Mouse (Mus musculus) C2C12 (cell line): ENCODE data around the gene Ddx47. TPM values are rescaled to one million over a fixed set of nuclear protein-coding genes. Genes with fewer than 3 reads are reported as not detected.

ENCODE experiments used
- H3K27me3 ChIP-seq: one replicate; pipeline ENCODE4 v1.6.1; 2011; ENCODE audit not compliant: control insufficient read depth, insufficient read depth, insufficient read length
- H3K36me3 ChIP-seq: one replicate; pipeline ENCODE4 v1.6.1; 2011; ENCODE audit not compliant: control insufficient read depth, insufficient read depth
- H3K4me3 ChIP-seq: one replicate; pipeline ENCODE4 v1.5.1; 2011; ENCODE audit warnings: mild to moderate bottlenecking, control low read depth; ENCODE audit not compliant: poor library complexity, insufficient read depth, severe bottlenecking
- H3K79me2 ChIP-seq: one replicate; pipeline ENCODE4 v1.6.1; 2011; ENCODE audit not compliant: control insufficient read depth, insufficient read depth
- H3K79me3 ChIP-seq: one replicate; pipeline ENCODE4 v1.6.1; 2011; ENCODE audit warnings: low read depth, control low read depth
- H3ac ChIP-seq: one replicate; pipeline ENCODE3; 2011; ENCODE audit warnings: low read depth; ENCODE audit not compliant: control insufficient read depth, insufficient read length
- CEBPB ChIP-seq: IDR thresholded peaks from one replicate; pipeline ENCODE4 v1.6.1; 2011; ENCODE audit warnings: low read depth, mild to moderate bottlenecking, control low read depth, moderate library complexity
- CTCF ChIP-seq: IDR thresholded peaks from one replicate; pipeline ENCODE4 v1.5.1; 2011; ENCODE audit not compliant: control insufficient read depth, insufficient read depth, insufficient read length
- FOSL1 ChIP-seq: IDR thresholded peaks from one replicate; pipeline ENCODE4 v1.8.0; 2011; ENCODE audit warnings: mild to moderate bottlenecking, low read length; ENCODE audit not compliant: poor library complexity, insufficient read depth, severe bottlenecking
- MAX ChIP-seq: IDR thresholded peaks from one replicate; pipeline ENCODE4 v1.6.1; 2011; ENCODE audit warnings: mild to moderate bottlenecking, control low read depth
- MYOD1 ChIP-seq: IDR thresholded peaks from one replicate; pipeline ENCODE4 v1.6.1; 2011; ENCODE audit warnings: low read depth; ENCODE audit not compliant: control insufficient read depth, insufficient read length
- MYOG ChIP-seq: IDR thresholded peaks from one replicate; pipeline ENCODE4 v1.6.1; 2011; ENCODE audit not compliant: control insufficient read depth, insufficient read length; ENCODE audit errors: extremely low read depth
- USF1 ChIP-seq: IDR thresholded peaks from one replicate; pipeline ENCODE4 v1.6.1; 2011; ENCODE audit warnings: low read depth, mild to moderate bottlenecking, control low read depth, moderate library complexity
- polyA plus RNA-seq: library from polyadenylated mRNA; unstranded; fragments of >200 nt; fragmentation: generic; extraction: Trizol; gene quantifications from one replicate; pipeline ENCODE4 v1.2.1, GENCODE M21; 2012; ENCODE audit warnings: missing spikeins

Gene Ddx47
- polyA plus RNA-seq, 1 experiment: 79.3 TPM

DNA sequence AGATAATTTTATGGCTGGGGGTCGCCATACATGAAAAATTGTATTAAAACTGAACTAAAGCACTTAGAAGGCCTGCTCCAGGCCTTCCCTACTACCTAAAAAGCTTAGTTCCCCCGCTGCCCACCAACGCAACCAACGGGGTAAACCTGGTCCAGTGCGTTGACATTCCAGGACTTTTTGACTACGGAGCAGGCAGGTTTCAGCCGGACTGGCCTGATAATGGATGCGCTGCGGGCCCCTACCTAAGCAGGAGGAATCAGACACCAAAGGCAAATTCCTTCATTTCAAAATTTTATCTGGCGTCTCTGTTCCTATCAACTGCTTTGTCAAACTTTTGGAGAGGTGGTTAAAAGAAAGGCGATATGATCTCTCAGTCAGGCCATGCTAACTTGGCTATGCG is 53.2 kb downstream of the Ddx47 start:
- Histone ChIP-seq H3ac (no peak overlapping the region), H3K36me3 (no peaks in the 10 kb centered on the region), H3K79me2 (peaks cover 39% of the 10 kb centered on the region), H3K79me3 (peaks cover 28% of the 10 kb centered on the region), H3K27me3 (no peaks in the 10 kb centered on the region), H3K4me3 (no peak overlapping the region)
- no peak for TF ChIP-seq MYOG
- no peak for TF ChIP-seq CEBPB
- TF ChIP-seq MAX: no peak
- no peak for TF ChIP-seq USF1
- no peak for TF ChIP-seq CTCF
- no peak for TF ChIP-seq MYOD1

- peaks cover 29% of the 10 kb centered on the region for H3K79me3 ChIP-seq
- H3ac ChIP-seq: peak within 1 kb of the TSS; percentile 77
- no peaks in the 10 kb centered on the region for H3K36me3 ChIP-seq
- no peaks in the 10 kb centered on the region for H3K27me3 ChIP-seq
- peak within 1 kb of the TSS; percentile 41 for H3K4me3 ChIP-seq
- peaks cover 47% of the 10 kb centered on the region for H3K79me2 ChIP-seq
- no peak for TF ChIP-seq MYOD1
- no peak for TF ChIP-seq MAX
- no peak for TF ChIP-seq USF1
- TF ChIP-seq CTCF: no peak
- TF ChIP-seq MYOG: no peak
- no peak for TF ChIP-seq CEBPB
- TF ChIP-seq FOSL1: no peak
Observed at GRCm38 (mm10) chr6:135065236-135065957, 54.0 kb downstream of the Ddx47 start, which contains the start of gene Gprc5a. TSS of gene Gprc5a (plus strand) at chr6:135065651.

DNA sequence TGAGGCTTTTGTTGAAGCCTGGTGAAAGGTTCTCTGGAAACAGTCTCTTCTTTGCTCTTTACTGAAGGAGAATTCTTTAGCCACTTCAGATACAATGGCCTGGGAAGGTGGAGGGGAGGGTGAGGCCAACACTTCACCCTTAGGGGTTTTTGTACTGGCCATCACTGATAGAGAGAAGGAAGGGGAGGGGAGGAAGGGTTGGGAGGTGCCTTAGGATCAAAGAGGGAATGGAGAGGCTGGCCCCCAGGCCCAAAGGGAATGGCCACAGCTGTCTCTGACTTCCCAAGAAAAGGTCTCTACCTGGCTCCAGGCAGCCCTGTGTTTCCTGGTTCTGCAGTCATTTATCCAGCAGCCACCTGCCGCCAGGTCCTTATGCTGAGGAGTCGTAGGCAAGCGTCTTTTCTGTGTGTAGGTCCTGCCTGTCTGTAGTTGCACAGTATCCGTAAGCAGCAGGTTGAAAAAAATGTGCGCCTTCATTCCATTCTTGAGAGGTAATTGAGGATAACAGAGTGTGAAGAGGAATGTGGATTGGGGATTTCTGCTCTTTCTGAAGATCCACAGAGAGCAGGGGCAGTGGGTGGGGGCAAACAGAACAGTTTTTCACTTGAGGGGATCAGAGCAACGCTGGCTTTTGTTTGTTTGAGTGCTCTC is 55.5 kb downstream of the Ddx47 start:
- Histone ChIP-seq H3K36me3 (peaks cover 5% of the 10 kb centered on the region), H3K79me2 (peaks cover 62% of the 10 kb centered on the region), H3ac (peak overlapping the region; percentile 41), H3K27me3 (no peaks in the 10 kb centered on the region), H3K4me3 (peak overlapping the region; percentile 41), H3K79me3 (peaks cover 40% of the 10 kb centered on the region)
- TF ChIP-seq MYOG (no peak), CTCF (no peak)

DNA sequence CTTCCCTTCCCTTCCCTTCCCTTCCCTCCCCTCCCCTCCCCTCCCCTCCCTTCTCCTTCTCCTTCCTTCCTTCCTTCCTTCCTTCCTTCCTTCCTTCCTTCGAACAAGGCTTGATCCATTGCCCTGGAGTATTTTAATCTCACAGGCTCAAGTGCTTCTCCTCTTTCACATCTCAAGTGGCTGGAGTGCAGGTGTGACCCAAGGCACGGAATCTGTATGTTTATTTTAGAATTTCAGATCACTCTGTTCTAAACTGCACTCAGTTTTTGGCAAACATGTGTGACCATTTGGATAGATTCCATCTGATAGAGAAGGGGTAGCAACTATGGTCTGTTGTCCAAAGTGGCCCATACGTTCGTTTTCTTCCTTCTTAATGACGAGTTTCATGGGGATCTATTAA is 56.8 kb downstream of the Ddx47 start:
- H3K79me3 ChIP-seq: peaks cover 49% of the 10 kb centered on the region
- H3K36me3 ChIP-seq: peaks cover 6% of the 10 kb centered on the region
- H3K27me3 ChIP-seq: no peaks in the 10 kb centered on the region
- H3K79me2 ChIP-seq: peaks cover 74% of the 10 kb centered on the region
- H3ac ChIP-seq: no peak overlapping the region
- TF ChIP-seq CTCF (no peak), USF1 (no peak), FOSL1 (no peak), CEBPB (no peak), MYOG (no peak), MYOD1 (no peak), MAX (no peak)
- H3K4me3 ChIP-seq: no peak overlapping the region

DNA sequence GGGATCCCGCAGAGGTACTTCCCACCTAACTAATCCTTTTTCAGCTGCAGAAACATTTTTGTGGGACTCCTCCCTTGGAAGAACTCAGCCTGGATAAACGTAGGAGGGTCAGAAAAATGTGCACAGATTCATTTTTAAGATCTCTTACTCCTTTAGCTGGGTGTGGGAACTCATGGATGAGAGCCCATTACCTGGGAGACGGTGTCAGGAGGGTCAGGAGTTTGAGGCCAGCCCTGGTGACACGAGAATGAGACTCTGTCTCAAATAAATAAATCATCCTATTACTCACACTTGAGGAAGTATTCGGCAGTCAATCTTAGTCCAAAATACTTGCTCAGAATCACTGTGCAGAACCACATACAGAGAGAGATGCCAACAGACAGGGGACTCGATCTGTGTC is 58.4 kb downstream of the Ddx47 start:
- Histone ChIP-seq H3ac (no peak overlapping the region), H3K4me3 (no peak overlapping the region), H3K79me3 (peaks cover 59% of the 10 kb centered on the region), H3K27me3 (no peaks in the 10 kb centered on the region), H3K79me2 (peaks cover 90% of the 10 kb centered on the region), H3K36me3 (peaks cover 11% of the 10 kb centered on the region)
- TF ChIP-seq FOSL1 (no peak), MAX (no peak), MYOD1 (no peak), MYOG (no peak), CEBPB (no peak), CTCF (no peak), USF1 (no peak)
